Mouse (Mus musculus): ENCODE data around the gene Fgf16. TPM values are rescaled to one million over a fixed set of nuclear protein-coding genes. Genes with fewer than 3 reads are reported as not detected.

Gene Fgf16
- not detected for polyA plus RNA-seq (2014; fragmentation: Illumina TruSeq; extraction: RNeasy Lipid Tissue Mini Kit (QIAGEN cat#74804); ENCODE audit: low read depth, low replicate concordance)

GRCm38 (mm10) chrX:105764162-105765004 lies at the start of gene Fgf16:
Gene Fgf16, plus strand, starts transcription at chrX:105764279.

Other genes starting within 250 kb of the Fgf16 start
- gene Atrx, start 165.1 kb downstream of the Fgf16 start, polyA plus RNA-seq (2014; fragmentation: Illumina TruSeq; extraction: RNeasy Lipid Tissue Mini Kit (QIAGEN cat#74804); ENCODE audit: low read depth, low replicate concordance), result 27.0 TPM
- 13.1 TPM for gene Magt1, start 247.6 kb downstream of the Fgf16 start, polyA plus RNA-seq (2014; fragmentation: Illumina TruSeq; extraction: RNeasy Lipid Tissue Mini Kit (QIAGEN cat#74804); ENCODE audit: low read depth, low replicate concordance)

Data from testis, adult 10 weeks (tissue).